Mouse (Mus musculus) kidney, postnatal 0 days (tissue): ENCODE measurements at regions not wholly inside any gene's neighbourhood (a gene's known extent, or its start where the extent isn't known, plus 50 kb on each side); places are given as distances from the start of the nearest gene placed in this dataset.

ENCODE experiments used
- ATAC-seq: fragments of 200-750 bp; cut with Nextera tagmentation; replicated peaks from 2 replicates; pipeline ENCODE4 v1.8.0; 2017; ENCODE audit warnings: low read depth, moderate number of reproducible peaks, moderate TSS enrichment, moderate library complexity; ENCODE audit not compliant: low FRiP score
- DNase-seq: peaks from one replicate; pipeline ENCODE4 v3.0.0-alpha.2; 2016; ENCODE audit warnings: low spot score
- H3K27ac ChIP-seq: fragments of 300-500 bp; sonication (generic); 2 replicates; pipeline ENCODE4 v1.5.1; 2014; ENCODE audit warnings: mild to moderate bottlenecking
- H3K27me3 ChIP-seq: fragments of 300-500 bp; sonication (generic); 2 replicates; pipeline ENCODE4 v1.6.1; 2014; ENCODE audit warnings: low read length, mixed read lengths; ENCODE audit not compliant: insufficient read depth
- H3K36me3 ChIP-seq: fragments of 300-500 bp; sonication (generic); 2 replicates; pipeline ENCODE4 v1.6.1; 2014; ENCODE audit warnings: low read length, mixed read lengths; ENCODE audit not compliant: insufficient read depth
- H3K4me1 ChIP-seq: fragments of 300-500 bp; sonication (generic); replicated peaks from 2 replicates; pipeline ENCODE4 v1.6.1; 2014; ENCODE audit warnings: antibody characterized with exemption, low read length, mixed read lengths; ENCODE audit not compliant: insufficient read depth
- H3K4me2 ChIP-seq: fragments of 300-500 bp; sonication (generic); 2 replicates; pipeline ENCODE4 v1.6.1; 2014; ENCODE audit warnings: mild to moderate bottlenecking, low read length, moderate library complexity, mixed read lengths
- H3K4me3 ChIP-seq: fragments of 300-500 bp; sonication (generic); replicated peaks from 2 replicates; pipeline ENCODE4 v1.5.1; 2014; ENCODE audit warnings: low read depth, low read length
- H3K9ac ChIP-seq: fragments of 300-500 bp; sonication (generic); 2 replicates; pipeline ENCODE4 v1.6.1; 2014; ENCODE audit warnings: low read depth, low read length
- H3K9me3 ChIP-seq: fragments of 300-500 bp; sonication (generic); replicated peaks from 2 replicates; pipeline ENCODE4 v1.6.1; 2016; ENCODE audit warnings: low read length, inconsistent platforms, mixed read lengths
- CTCF ChIP-seq: IDR thresholded peaks from 2 replicates; pipeline ENCODE4 v1.5.1; 2016; ENCODE audit warnings: antibody characterized with exemption, low read depth, mild to moderate bottlenecking, moderate library complexity
- WGBS: fragments of 180-500 bp; shearing (Covaris S2); extraction: QIAGEN DNeasy Blood & Tissue Kit; methylation state at CpG from one replicate; pipeline ENCODE4 v1.1.7; 2014; 5-methylcytosine and 5-hydroxymethylcytosine counted together

- no peaks in the 10 kb centered on the region for H3K27me3 ChIP-seq
- no peak overlapping the region for H3K4me3 ChIP-seq
- H3K9ac ChIP-seq: no peak overlapping the region
- DNase-seq (no peak), ATAC-seq (no peak)
- no peak overlapping the region for H3K4me2 ChIP-seq
- no peaks in the 10 kb centered on the region for H3K36me3 ChIP-seq
- H3K27ac ChIP-seq: no peak overlapping the region
- no peaks in the 10 kb centered on the region for H3K4me1 ChIP-seq
- TF ChIP-seq CTCF: no peak
- no peaks in the 10 kb centered on the region for H3K9me3 ChIP-seq
- WGBS: 76% methylated on average over 1 of the region's 1 CpGs
Measured at GRCm38 (mm10) chr5:27906550-27906949, 64.6 kb downstream of the Htr5a start.

GRCm38 (mm10) chr5:27908329-27908960 is 66.5 kb downstream of the Htr5a start:
- Histone ChIP-seq H3K4me1 (no peaks in the 10 kb centered on the region), H3K9ac (no peak overlapping the region), H3K36me3 (no peaks in the 10 kb centered on the region), H3K9me3 (no peaks in the 10 kb centered on the region), H3K27ac (no peak overlapping the region), H3K4me3 (no peak overlapping the region), H3K27me3 (no peaks in the 10 kb centered on the region), H3K4me2 (no peak overlapping the region)
- no peak for TF ChIP-seq CTCF
- DNase-seq (peak; percentile 66), ATAC-seq (no peak)
- 24% methylated on average over 5 of the region's 5 CpGs for WGBS
